8 mouse cellular contexts compared by ENCODE assay signal in genomic region chr9:76024277-76025246, GRCm38 (mm10). TPM values are rescaled to one million over a fixed set of nuclear protein-coding genes. Genes with fewer than 3 reads are reported as not detected.
DNase-seq lines count a peak whose midpoint lies in the region; ATAC-seq and TF ChIP-seq lines count a peak whose summit lies in the region.
"Had no signal": no experiment of that assay in that cellular context is flagged by ENCODE, and none has a peak within 500 bp of the region (broad histone marks: within the 10 kb centered on the region; RNA-seq: fewer than 3 reads in every experiment).

No protein-coding gene starts in this region.

- peak; percentile 55 for ATAC-seq in liver, embryonic 11.5 days (replicated peaks; ENCODE audit: low FRiP score)
- no peak for ATAC-seq in hindbrain, embryonic 14.5 days (ENCODE audit: low FRiP score)

- no peak overlapping the region for H3K9ac ChIP-seq in heart, adult 2 months (ENCODE audit: low read depth, low read length)
- H3K9ac ChIP-seq in liver, embryonic 11.5 days (ENCODE audit: low read depth, low read length) = no peak overlapping the region
- H3K9ac ChIP-seq in hindbrain, embryonic 14.5 days = no peak overlapping the region

- intact Hi-C loops in heart, adult 2 months (cut with DNase I) = loop anchor here (5.0 kb wide), 1 partner anchor 98 kb away; no protein-coding TSS in a partner anchor

- no peak overlapping the region for H3K4me3 ChIP-seq in cerebellum, adult 2 months (replicated peaks; ENCODE audit: insufficient read depth, low read depth, low read length)
- no peak overlapping the region for H3K4me3 ChIP-seq in heart, adult 2 months
- H3K4me3 ChIP-seq in liver, embryonic 11.5 days (ENCODE audit: low read depth, low read length) = no peak overlapping the region
- no peak overlapping the region for H3K4me3 ChIP-seq in hindbrain, embryonic 14.5 days (replicated peaks; ENCODE audit: low read length)
- H3K4me3 ChIP-seq: megakaryocyte, embryonic 14.5 days had no signal

- H3K27ac ChIP-seq in cerebellum, adult 2 months (ENCODE audit: insufficient read depth, low read length) = no peak overlapping the region
- peak overlapping the region; percentile 65 for H3K27ac ChIP-seq in heart, adult 2 months
- no peak overlapping the region for H3K27ac ChIP-seq in liver, embryonic 11.5 days (ENCODE audit: low read depth, low read length)
- no peak overlapping the region for H3K27ac ChIP-seq in hindbrain, embryonic 14.5 days

- 45% methylated on average over 5 of the region's 5 CpGs for WGBS in cerebellum, adult 2 months
- 29% methylated on average over 5 of the region's 5 CpGs for WGBS in heart, adult 2 months
- WGBS in liver, embryonic 11.5 days = 44% methylated on average over 5 of the region's 5 CpGs
- WGBS in hindbrain, embryonic 14.5 days = 45% methylated on average over 5 of the region's 5 CpGs

- no peak for TF ChIP-seq POLR2A in cerebellum, adult 2 months (IDR thresholded peaks at IDR 0.05; ENCODE audit: borderline replicate concordance, insufficient read depth, low read length)
- no peak for TF ChIP-seq POLR2A in heart, adult 2 months (IDR thresholded peaks at IDR 0.05; ENCODE audit: insufficient read depth, low read depth, low read length)

- no peak for TF ChIP-seq CTCF in cerebellum, adult 2 months (IDR thresholded peaks at IDR 0.05; ENCODE audit: borderline replicate concordance, insufficient read depth, low read depth, low read length)
- TF ChIP-seq CTCF in heart, adult 2 months (IDR thresholded peaks at IDR 0.05) = no peak

- peaks cover 5% of the 10 kb centered on the region; the same call in 1 of the 2 replicates for H3K4me1 ChIP-seq in cerebellum, adult 2 months (ENCODE audit: control insufficient read depth, insufficient read depth, low read length)
- peaks cover 5% of the 10 kb centered on the region for H3K4me1 ChIP-seq in heart, adult 2 months (ENCODE audit: control insufficient read depth, insufficient read depth, low read length)
- H3K4me1 ChIP-seq in liver, embryonic 11.5 days (replicated peaks; ENCODE audit: control insufficient read depth, insufficient read depth, low read length) = no peaks in the 10 kb centered on the region
- H3K4me1 ChIP-seq in hindbrain, embryonic 14.5 days (replicated peaks; ENCODE audit: control insufficient read depth, insufficient read depth, low read length) = no peaks in the 10 kb centered on the region

- no peak overlapping the region for H3K4me2 ChIP-seq in liver, embryonic 11.5 days
- no peak overlapping the region for H3K4me2 ChIP-seq in hindbrain, embryonic 14.5 days (replicated peaks)

- TF ChIP-seq EP300 in heart, adult 2 months (IDR thresholded peaks at IDR 0.05; ENCODE audit: insufficient read depth, low read depth, low read length) = no peak

- no peaks in the 10 kb centered on the region for H3K79me2 ChIP-seq in heart, adult 2 months (replicated peaks; ENCODE audit: control insufficient read depth, insufficient read depth, low read length)

- H3K27me3 ChIP-seq in cerebellum, adult 2 months (ENCODE audit: control insufficient read depth, insufficient read depth, low read length) = no peaks in the 10 kb centered on the region
- H3K27me3 ChIP-seq in heart, adult 2 months (ENCODE audit: control insufficient read depth, insufficient read depth, low read length) = no peaks in the 10 kb centered on the region
- no peaks in the 10 kb centered on the region for H3K27me3 ChIP-seq in liver, embryonic 11.5 days (replicated peaks; ENCODE audit: control insufficient read depth, insufficient read depth, low read length)
- no peaks in the 10 kb centered on the region for H3K27me3 ChIP-seq in hindbrain, embryonic 14.5 days (ENCODE audit: control insufficient read depth, insufficient read depth, low read length)
- H3K27me3 ChIP-seq: megakaryocyte, embryonic 14.5 days had no signal

- no peaks in the 10 kb centered on the region; the same call in none of the 2 replicates for H3K36me3 ChIP-seq in heart, adult 2 months (ENCODE audit: control insufficient read depth, insufficient read depth, low read length)
- no peaks in the 10 kb centered on the region for H3K36me3 ChIP-seq in liver, embryonic 11.5 days (ENCODE audit: control insufficient read depth, insufficient read depth, low read length)
- no peaks in the 10 kb centered on the region for H3K36me3 ChIP-seq in hindbrain, embryonic 14.5 days (replicated peaks; ENCODE audit: control insufficient read depth, insufficient read depth)

- DNase-seq in layer of hippocampus, adult 11-12 months (ENCODE audit: low spot score) = peak; percentile 41
- no peak for DNase-seq in layer of hippocampus, adult 9-10 months (ENCODE audit: low spot score)
- DNase-seq in cerebellum, adult 2 months = peak; percentile 26 to 48
- peak; percentile 51 to 54 for DNase-seq in heart, adult 2 months
- DNase-seq in liver, embryonic 11.5 days (ENCODE audit: low spot score) = no peak
- peak; percentile 83 for DNase-seq in telencephalon, adult 2 months (ENCODE audit: low read depth, low spot score)
- DNase-seq in hindbrain, embryonic 14.5 days (ENCODE audit: low spot score) = no peak

- H3K9me3 ChIP-seq in liver, embryonic 11.5 days (ENCODE audit: control insufficient read depth, low read length) = no peaks in the 10 kb centered on the region
- no peaks in the 10 kb centered on the region for H3K9me3 ChIP-seq in hindbrain, embryonic 14.5 days (ENCODE audit: control insufficient read depth, low read length)
- H3K9me3 ChIP-seq: megakaryocyte, embryonic 14.5 days had no signal

RNA-seq across cellular contexts. Expression of gene Hmgcll1, which starts 9.9 kb away (rescaled TPM):
- polyA plus RNA-seq in cerebellum, adult 2 months (2012; rRNA removed) = 16.3 and 16.5 TPM in 2 replicates
- total RNA-seq in heart, adult 2 months (2021) = under 1 TPM in 1 of 2 experiments, not detected in 1; 0.18 TPM
- polyA plus RNA-seq in heart, adult 2 months (2012; rRNA removed) = 0.12 and 0.29 TPM in 2 replicates
- polyA plus RNA-seq in liver, embryonic 11.5 days (2014; fragmentation: Nextera tagmentation; extraction: Ambion mirVana) = 0.70 and 1.5 TPM in 2 replicates
- 26.4 and 27.9 TPM in 2 replicates for polyA plus RNA-seq in hindbrain, embryonic 14.5 days (2014; fragmentation: Nextera tagmentation; extraction: Ambion mirVana)

Comparison
In these comparisons a context has a peak if more than half of its experiments do, and no peak if none do; other contexts are left out.
1. DNase-seq: peak in layer of hippocampus, adult 11-12 months (single experiment), cerebellum, adult 2 months (2 of 2), heart, adult 2 months (2 of 2) and telencephalon, adult 2 months (single experiment); none in layer of hippocampus, adult 9-10 months (single experiment), liver, embryonic 11.5 days (single experiment) and hindbrain, embryonic 14.5 days (single experiment).